In genomic region chr9:43240594-43240900, GRCm38 (mm10) we compare ENCODE assay signal across 10 mouse cellular contexts. TPM values are rescaled to one million over a fixed set of nuclear protein-coding genes. Genes with fewer than 3 reads are reported as not detected.
DNase-seq lines count a peak whose midpoint lies in the region; ATAC-seq lines count a peak whose summit lies in the region.
"Had no signal": no experiment of that assay in that cellular context is flagged by ENCODE, and none has a peak within 500 bp of the region (broad histone marks: within the 10 kb centered on the region; RNA-seq: fewer than 3 reads in every experiment).

No protein-coding gene starts in this region.

- H3K36me3 ChIP-seq in heart, embryonic 14.5 days (ENCODE audit: control insufficient read depth, insufficient read depth, low read length) = 0 out of 2 replicates have a peak, but pooled peaks cover 3% of the 10 kb centered on the region
- peaks cover 4% of the 10 kb centered on the region; the same call in 1 of the 2 replicates for H3K36me3 ChIP-seq in embryonic facial prominence, embryonic 12.5 days
- H3K36me3 ChIP-seq in hindbrain, embryonic 14.5 days (replicated peaks; ENCODE audit: control insufficient read depth, insufficient read depth) = no peaks in the 10 kb centered on the region
- no peaks in the 10 kb centered on the region for H3K36me3 ChIP-seq in macrophage (ENCODE audit: inconsistent target)

- no peak for ATAC-seq in heart, embryonic 14.5 days (ENCODE audit: insufficient number of reproducible peaks, insufficient read depth, low FRiP score, low read depth)
- ATAC-seq in embryonic facial prominence, embryonic 12.5 days (ENCODE audit: insufficient number of reproducible peaks, insufficient read depth, low FRiP score, low TSS enrichment) = no peak
- ATAC-seq in hindbrain, embryonic 14.5 days (ENCODE audit: low FRiP score) = no peak
- ATAC-seq: CD4-positive, CD25-positive, alpha-beta regulatory T cell, adult 4 months had no signal

- peak overlapping the region; percentile 71 to 85 for H3K27ac ChIP-seq in heart, embryonic 14.5 days (replicated peaks in 1 of 2; ENCODE audit: control insufficient read depth in 1 of 2, insufficient read depth in 1 of 2, low read depth in 2 of 2, low read length in 2 of 2)
- peak overlapping the region; percentile 95 for H3K27ac ChIP-seq in embryonic facial prominence, embryonic 12.5 days
- no peak overlapping the region for H3K27ac ChIP-seq in hindbrain, embryonic 14.5 days
- peak overlapping the region; percentile 10; the same call in 1 of the 2 replicates for H3K27ac ChIP-seq in macrophage

- H3K79me2 ChIP-seq in macrophage (ENCODE audit: inconsistent target) = no peaks in the 10 kb centered on the region

- no peaks in the 10 kb centered on the region for H3K27me3 ChIP-seq in heart, embryonic 14.5 days (ENCODE audit: control insufficient read depth, insufficient read depth, low read length)
- no peaks in the 10 kb centered on the region for H3K27me3 ChIP-seq in embryonic facial prominence, embryonic 12.5 days
- H3K27me3 ChIP-seq in hindbrain, embryonic 14.5 days (ENCODE audit: control insufficient read depth, insufficient read depth, low read length) = peaks cover 29% of the 10 kb centered on the region

- whole genome bisulfite sequencing in heart, embryonic 14.5 days = 19% methylated on average over 2 of the region's 2 CpGs
- WGBS in embryonic facial prominence, embryonic 12.5 days = 39% methylated on average over 2 of the region's 2 CpGs
- WGBS in hindbrain, embryonic 14.5 days = 58% methylated on average over 2 of the region's 2 CpGs
- 75% methylated on average over 2 of the region's 2 CpGs for WGBS in macrophage (ENCODE audit: missing documents)

- DNase-seq in heart, adult 9 months (ENCODE audit: low spot score in 2 of 2) = no peak
- DNase-seq in hindbrain, embryonic 14.5 days (ENCODE audit: low spot score) = no peak
- no peak for DNase-seq in left cerebral cortex, adult 9 months (ENCODE audit: low spot score in 2 of 2)
- DNase-seq in right cerebral cortex, postnatal 36 days (ENCODE audit: low spot score in 2 of 2) = no peak
- no peak for DNase-seq in cerebellum, adult 8-10 months

- peaks cover 19 to 30% of the 10 kb centered on the region in 2 experiments for H3K4me1 ChIP-seq in heart, embryonic 14.5 days (ENCODE audit: control insufficient read depth in 2 of 2, insufficient read depth in 2 of 2, low read length in 2 of 2)
- H3K4me1 ChIP-seq in embryonic facial prominence, embryonic 12.5 days = peaks cover 42% of the 10 kb centered on the region
- no peaks in the 10 kb centered on the region; the same call in 1 of the 2 replicates for H3K4me1 ChIP-seq in hindbrain, embryonic 14.5 days (replicated peaks; ENCODE audit: control insufficient read depth, insufficient read depth, low read length)

- peak overlapping the region; percentile 76 for H3K4me2 ChIP-seq in heart, embryonic 14.5 days (ENCODE audit: low read length)
- peak overlapping the region; percentile 70 for H3K4me2 ChIP-seq in embryonic facial prominence, embryonic 12.5 days (replicated peaks)
- H3K4me2 ChIP-seq in hindbrain, embryonic 14.5 days (replicated peaks) = no peak overlapping the region

- H3K4me3 ChIP-seq in heart, embryonic 14.5 days (ENCODE audit: control insufficient read depth in 1 of 2, insufficient read depth in 1 of 2, low read depth in 1 of 2, low read length in 2 of 2) = peak overlapping the region in 1 of 2 experiments; percentile 89; a peak in 1 of 4 replicates
- H3K4me3 ChIP-seq in embryonic facial prominence, embryonic 12.5 days = peak overlapping the region; percentile 97; the same call in 1 of the 2 replicates
- H3K4me3 ChIP-seq in hindbrain, embryonic 14.5 days (replicated peaks; ENCODE audit: low read length) = no peak overlapping the region
- no peak overlapping the region for H3K4me3 ChIP-seq in macrophage (ENCODE audit: inconsistent target)

- H3K9me3 ChIP-seq in heart, embryonic 14.5 days (ENCODE audit: control insufficient read depth, low read length) = no peaks in the 10 kb centered on the region
- no peaks in the 10 kb centered on the region for H3K9me3 ChIP-seq in embryonic facial prominence, embryonic 12.5 days
- H3K9me3 ChIP-seq in hindbrain, embryonic 14.5 days (ENCODE audit: control insufficient read depth, low read length) = no peaks in the 10 kb centered on the region

- peak overlapping the region; percentile 85 for H3K9ac ChIP-seq in heart, embryonic 14.5 days (ENCODE audit: low read length)
- peak overlapping the region; percentile 89 for H3K9ac ChIP-seq in embryonic facial prominence, embryonic 12.5 days
- H3K9ac ChIP-seq in hindbrain, embryonic 14.5 days = peak overlapping the region; percentile 28; the same call in 1 of the 2 replicates

RNA-seq across cellular contexts. Expression of gene Oaf, which starts 0.8 kb away (rescaled TPM):
- polyA plus RNA-seq in heart, embryonic 14.5 days (2014; fragmentation: Nextera tagmentation; extraction: Ambion mirVana) = 39.6 and 41.2 TPM in 2 replicates
- 89.3 and 106 TPM in 2 replicates for polyA plus RNA-seq in embryonic facial prominence, embryonic 12.5 days (2016; fragmentation: Nextera tagmentation; extraction: Ambion mirVana)
- 7.9 and 9.6 TPM in 2 replicates for polyA plus RNA-seq in hindbrain, embryonic 14.5 days (2014; fragmentation: Nextera tagmentation; extraction: Ambion mirVana)
- total RNA-seq in macrophage (2018; cell fraction: chromatin; rRNA removed) = 10 to 100 TPM in 10 of 26 experiments, 1 to 10 TPM in 14, under 1 TPM in 2; 0.71 to 56.0 (median 5.7) TPM
- 10 to 100 TPM in 4 of 26 experiments, 1 to 10 TPM in 22; 2.3 to 35.7 (median 4.1) TPM for total RNA-seq in macrophage (2018; cell fraction: cytosol; rRNA removed)
- 10 to 100 TPM in 6 of 26 experiments, 1 to 10 TPM in 19, under 1 TPM in 1; 0.79 to 20.5 (median 5.0) TPM for total RNA-seq in macrophage (2018; cell fraction: nucleus; rRNA removed)
- polyA plus RNA-seq in macrophage (2018) = 2.1 to 4.0 TPM (median 2.5 TPM) in 3 replicates

RNA-seq across cellular contexts. Expression of gene Pou2f3, which starts 30.4 kb away (rescaled TPM):
- polyA plus RNA-seq in heart, embryonic 14.5 days (2014; fragmentation: Nextera tagmentation; extraction: Ambion mirVana) = 0.12 TPM in 1 of 2 replicates, not detected in the other
- polyA plus RNA-seq in embryonic facial prominence, embryonic 12.5 days (2016; fragmentation: Nextera tagmentation; extraction: Ambion mirVana) = 0.18 TPM in 1 of 2 replicates, not detected in the other
- not detected in 2 replicates for polyA plus RNA-seq in hindbrain, embryonic 14.5 days (2014; fragmentation: Nextera tagmentation; extraction: Ambion mirVana)
- total RNA-seq in macrophage (2018; cell fraction: chromatin; rRNA removed) = not detected
- not detected for total RNA-seq in macrophage (2018; cell fraction: cytosol; rRNA removed)
- total RNA-seq in macrophage (2018; cell fraction: nucleus; rRNA removed) = not detected
- not detected in 3 replicates for polyA plus RNA-seq in macrophage (2018)
- total RNA-seq: adrenal gland, postnatal 36 days had no signal
- polyA plus RNA-seq: CD4-positive, CD25-positive, alpha-beta regulatory T cell, adult 4 months had no signal

Comparison
In these comparisons a context has a peak if more than half of its experiments do, and no peak if none do; other contexts are left out.
1. H3K9ac ChIP-seq: peak in every context shown above with its lines; median percentile 89 in embryonic facial prominence, embryonic 12.5 days; 85 in heart, embryonic 14.5 days; 28 in hindbrain, embryonic 14.5 days.